Mouse (Mus musculus) adrenal gland, adult 2 months (tissue): Measurements from ENCODE around the gene Htatsf1. TPM values are rescaled to one million over a fixed set of nuclear protein-coding genes. Genes with fewer than 3 reads are reported as not detected.

Experiments used
- DNase-seq: peaks from one replicate; pipeline ENCODE4 v3.0.0; 2021
- long read RNA-seq: library from polyadenylated mRNA; stranded (forward); transcript quantifications from one replicate; pipeline ENCODE4 v2.0.0, GENCODE M21; 2021
- polyA plus RNA-seq: library from polyadenylated mRNA; depleted of rRNA; stranded (reverse); fragments of >200 nt; gene quantifications from 2 replicates; pipeline ENCODE4 v1.2.3, GENCODE M21; 2012; rRNA removed
- total RNA-seq, 2 experiments: library from RNA; stranded (reverse); gene quantifications; 2 replicates each; pipeline ENCODE4 v1.2.3; 2021

Gene Htatsf1
- total RNA-seq (10 to 100 TPM; 35.5 to 46.9 TPM), polyA plus RNA-seq (44.1 and 46.9 TPM in 2 replicates)
- long read RNA-seq, transcript Htatsf1-201 (10 exons, 2,810 nt): major isoform, 24 of 40 reads
- long read RNA-seq, partial matches to known transcripts: 15 of 40 reads
- long read RNA-seq, other reads (novel, unspliced or antisense): 1 of 40 reads

- DNase-seq: peak; percentile 89
Observed at GRCm38 (mm10) chrX:57053174-57053992, at the start of gene Htatsf1. TSS of gene Htatsf1 (plus strand) at chrX:57053583.

- no peak for DNase-seq
Observed at GRCm38 (mm10) chrX:57012891-57013290, 40.5 kb upstream of the Htatsf1 start.

- no peak for DNase-seq
Observed at GRCm38 (mm10) chrX:57042774-57043173, 10.6 kb upstream of the Htatsf1 start, which contains the start of gene Brs3. TSS of gene Brs3 (plus strand) at chrX:57043074.

- no peak for DNase-seq
Observed at GRCm38 (mm10) chrX:57043869-57044268, 9.5 kb upstream of the Htatsf1 start.

- DNase-seq: no peak
Observed at GRCm38 (mm10) chrX:57052848-57053173, 572 bp upstream of the Htatsf1 start.

GRCm38 (mm10) chrX:57053993-57054385, 606 bp downstream of the Htatsf1 start:
- DNase-seq: no peak

- DNase-seq: peak; percentile 33
Observed at GRCm38 (mm10) chrX:57081496-57081895, 28.1 kb downstream of the Htatsf1 start.

- no peak for DNase-seq
Observed at GRCm38 (mm10) chrX:57087806-57088205, 34.4 kb downstream of the Htatsf1 start, which contains the start of gene Vgll1. TSS of gene Vgll1 (plus strand) at chrX:57088106.

- no peak for DNase-seq
Observed at GRCm38 (mm10) chrX:57103415-57103814, 50.0 kb downstream of the Htatsf1 start.

DNA sequence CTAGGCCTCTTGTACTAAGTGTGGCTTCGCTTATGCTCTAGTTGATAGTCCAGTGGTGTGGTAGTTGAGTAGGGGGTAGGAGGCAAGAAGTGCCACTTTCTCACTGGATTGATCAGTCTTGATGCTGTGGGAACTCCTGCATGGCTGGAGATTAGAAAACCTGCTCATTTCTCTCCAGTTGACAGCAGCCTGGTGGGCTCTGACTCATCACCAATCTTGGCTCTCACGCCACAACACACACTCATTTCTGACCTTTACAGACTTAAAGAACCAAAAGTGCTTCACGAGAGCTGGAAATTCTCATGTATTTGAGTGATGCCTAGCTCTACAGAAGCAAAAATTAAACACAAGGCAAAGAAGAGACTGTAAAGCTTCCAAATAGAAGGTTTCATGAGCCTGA, 53.6 kb downstream of the Htatsf1 start:
- peak; percentile 36 for DNase-seq

Other genes with a start within 250 kb of the Htatsf1 start
- gene Map7d3, start 231.3 kb upstream of the Htatsf1 start, total RNA-seq: 1 to 10 TPM; 1.0 to 3.4 TPM
- gene Map7d3, start 231.3 kb upstream of the Htatsf1 start, polyA plus RNA-seq: not detected in 2 replicates
- gene Adgrg4, start 183.4 kb upstream of the Htatsf1 start, total RNA-seq: not detected
- not detected in 2 replicates for gene Adgrg4, start 183.4 kb upstream of the Htatsf1 start, polyA plus RNA-seq
- gene Brs3, start 10.5 kb upstream of the Htatsf1 start, total RNA-seq: not detected
- gene Brs3, start 10.5 kb upstream of the Htatsf1 start, polyA plus RNA-seq: not detected in 2 replicates
- gene Vgll1, start 34.5 kb downstream of the Htatsf1 start, total RNA-seq: not detected
- not detected in 2 replicates for gene Vgll1, start 34.5 kb downstream of the Htatsf1 start, polyA plus RNA-seq
- gene Cd40lg, start 158.6 kb downstream of the Htatsf1 start, total RNA-seq: not detected
- gene Cd40lg, start 158.6 kb downstream of the Htatsf1 start, polyA plus RNA-seq: not detected in 2 replicates